Mouse (Mus musculus) frontal cortex, adult (tissue): Measurements from ENCODE around the gene Pomp.

Experiments
- ATAC-seq: cut with Nextera tagmentation; 2 replicates; pipeline ENCODE4 v1.9.2; 2017; ENCODE audit warnings: mild to moderate bottlenecking, moderate library complexity, mixed read lengths; ENCODE audit not compliant: low TSS enrichment

Pomp gene

GRCm38 (mm10) chr5:147898968-147899549 is 38.8 kb downstream of the Pomp start:
- no peak for ATAC-seq

DNA sequence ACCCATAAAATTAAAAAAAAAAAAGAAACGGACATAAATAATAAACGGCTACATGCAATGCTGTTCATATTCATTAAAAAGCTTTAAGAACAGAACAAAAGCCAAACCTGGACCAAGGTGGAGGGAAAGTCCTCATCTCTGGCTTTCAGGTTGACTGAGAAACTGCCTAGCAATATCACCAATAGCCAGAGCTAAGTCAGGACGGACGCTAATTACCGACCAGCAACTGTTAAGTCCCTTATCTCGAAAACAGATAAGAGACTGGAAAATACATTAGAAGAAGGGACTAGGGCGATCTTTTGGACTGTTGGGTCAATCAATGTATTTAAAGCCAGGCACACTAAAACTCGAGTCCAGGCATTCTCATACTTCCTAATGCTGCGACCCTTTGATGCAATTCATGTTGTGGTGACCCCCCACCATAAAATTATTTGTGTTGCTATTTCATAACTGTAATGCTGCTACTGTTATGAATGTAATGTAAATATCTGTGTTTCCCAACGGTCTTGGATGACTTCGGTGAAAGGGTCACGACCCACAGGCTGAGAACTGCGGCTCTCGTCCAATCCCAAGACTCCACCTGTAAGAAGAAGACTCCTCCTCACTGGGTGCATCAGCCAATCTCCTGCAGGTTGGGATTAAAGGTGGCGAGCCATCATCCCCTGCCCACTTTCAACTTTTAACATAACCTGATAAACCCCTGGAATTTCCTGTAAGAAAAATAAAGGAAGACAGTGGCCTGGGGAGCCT is 41.9 kb downstream of the Pomp start:
- ATAC-seq: no peak

- no peak for ATAC-seq
These were observed 42.9 kb downstream of the Pomp start for GRCm38 (mm10) chr5:147903166-147903565.

DNA sequence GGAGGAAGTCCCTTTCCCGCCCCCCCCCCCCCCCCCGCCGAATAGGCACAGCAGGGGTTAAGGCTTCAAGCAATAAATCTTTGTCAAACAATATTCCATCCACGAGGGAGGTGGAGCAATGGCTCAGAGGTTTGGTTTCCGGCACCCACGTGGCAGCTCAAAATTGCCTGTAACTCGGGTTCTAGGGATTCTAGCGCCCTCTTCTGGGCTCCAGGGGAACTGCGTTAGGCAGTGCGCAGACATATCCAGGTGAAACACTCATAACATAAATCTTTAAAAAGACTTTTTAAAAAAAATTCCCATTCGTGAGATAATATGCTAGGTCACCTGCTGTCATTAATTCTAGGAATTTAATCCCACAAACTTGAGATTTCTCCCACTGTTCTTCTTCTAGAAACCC is 46.9 kb downstream of the Pomp start:
- no peak for ATAC-seq

DNA sequence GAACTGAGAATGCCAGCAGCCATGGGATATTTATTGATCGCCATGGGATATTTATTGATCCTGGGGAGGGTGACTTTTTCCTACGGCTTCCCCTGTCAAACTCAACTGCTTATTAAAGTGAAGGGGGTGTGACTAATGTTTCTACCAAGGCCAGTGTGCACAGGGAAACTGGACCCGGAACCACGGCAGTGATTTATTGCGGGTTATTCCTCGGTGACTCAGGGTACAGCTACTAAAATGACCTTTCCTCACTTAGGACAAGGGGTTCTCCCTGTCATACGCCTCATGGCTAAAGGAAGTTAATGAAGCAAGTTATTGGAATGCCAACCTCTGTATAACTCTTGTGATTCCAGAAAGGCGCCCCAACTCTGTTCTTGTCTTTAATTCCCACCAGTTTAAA is 47.6 kb downstream of the Pomp start:
- no peak for ATAC-seq

DNA sequence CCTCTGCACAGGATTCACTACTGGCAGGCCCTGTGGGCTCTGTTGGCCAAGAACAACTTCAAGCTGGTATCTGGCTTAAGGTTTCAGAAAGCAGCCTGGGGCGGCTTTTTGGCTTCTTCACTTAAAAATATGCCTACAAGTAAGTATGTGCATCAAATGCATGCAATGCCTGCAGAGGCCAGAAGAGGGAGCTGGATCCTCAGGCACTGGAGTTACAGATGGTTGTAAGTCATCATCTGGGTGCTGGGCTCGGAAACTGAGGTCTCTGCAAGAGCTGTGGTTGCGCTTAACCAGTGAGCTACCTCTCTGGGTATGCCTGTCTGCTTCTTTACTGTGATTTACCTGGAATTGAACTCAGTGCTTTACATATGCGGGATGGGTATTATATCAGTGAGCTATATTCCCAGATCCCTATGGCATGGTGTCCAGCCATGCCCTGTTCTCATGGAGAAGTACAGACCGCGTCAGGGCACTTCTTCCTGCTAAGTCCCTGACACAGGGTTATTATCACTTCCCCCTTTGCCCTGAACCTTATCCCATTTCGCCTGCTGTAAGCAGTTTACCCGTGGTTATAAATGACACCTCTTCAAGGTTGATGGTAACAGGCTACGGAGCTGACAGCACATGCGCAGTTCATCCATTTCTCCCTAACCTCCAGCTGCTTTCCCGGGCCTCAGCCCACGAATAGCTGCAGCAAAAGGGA is 50.7 kb downstream of the Pomp start:
- no peak for ATAC-seq

- ATAC-seq: no peak
These were observed 51.5 kb downstream of the Pomp start for GRCm38 (mm10) chr5:147911744-147912143.

DNA sequence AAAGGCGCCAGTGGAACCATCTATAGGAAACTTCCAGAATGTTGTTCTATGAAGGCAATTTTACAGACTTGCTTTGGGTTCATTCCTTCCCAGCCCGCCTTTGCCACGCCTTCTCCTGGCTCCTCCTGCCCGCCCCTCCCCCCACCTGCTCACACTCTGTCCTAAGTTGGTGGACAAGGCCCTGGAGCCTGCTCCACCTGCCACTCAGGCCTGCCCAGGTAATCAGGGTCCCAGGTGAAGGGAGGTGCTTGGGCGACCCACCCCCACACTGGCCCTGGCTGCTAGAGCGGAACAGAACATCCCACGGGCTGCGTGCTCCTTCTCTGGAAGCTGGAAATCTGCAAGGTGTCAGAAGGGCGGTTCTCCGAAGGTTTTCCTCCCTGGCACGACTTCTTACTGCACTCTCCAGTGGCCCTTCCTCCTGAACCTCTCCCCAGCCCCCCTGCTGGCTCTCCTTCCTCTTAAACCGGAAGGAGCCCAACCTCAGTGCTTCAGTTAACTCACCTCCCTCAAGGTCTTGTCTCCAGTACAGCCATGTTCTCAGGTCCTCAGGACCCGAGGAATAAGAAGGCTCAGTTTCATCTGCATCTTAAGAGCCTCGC is 53.1 kb downstream of the Pomp start:
- ATAC-seq: no peak

- ATAC-seq: no peak
These were observed 54.8 kb downstream of the Pomp start for GRCm38 (mm10) chr5:147915038-147915566.

GRCm38 (mm10) chr5:147916171-147916570 is 55.9 kb downstream of the Pomp start:
- no peak for ATAC-seq

GRCm38 (mm10) chr5:147918044-147918846 is 58.0 kb downstream of the Pomp start:
- peak; percentile 81 for ATAC-seq

DNA sequence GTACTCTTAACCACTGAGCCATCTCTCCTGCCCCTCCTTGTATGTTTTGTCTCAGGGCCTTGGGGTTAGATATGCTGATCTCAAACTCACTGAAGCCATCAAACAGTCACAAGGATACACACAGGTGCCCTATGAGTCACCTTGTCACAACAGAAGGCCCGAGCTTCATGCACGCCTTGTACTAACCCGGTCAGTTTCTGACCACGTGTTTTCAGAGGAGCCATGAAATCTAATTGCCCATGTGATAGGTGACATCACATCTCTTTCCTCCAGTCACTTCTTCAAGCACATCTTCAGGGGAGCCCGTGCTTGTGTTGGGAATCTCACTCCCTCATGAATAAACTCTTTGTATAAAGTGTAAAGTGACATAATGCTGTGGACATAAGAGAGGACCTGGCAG is 64.4 kb downstream of the Pomp start:
- no peak for ATAC-seq
